Mouse (Mus musculus): ENCODE measurements around the gene Gipc3. TPM values are rescaled to one million over a fixed set of nuclear protein-coding genes. Genes with fewer than 3 reads are reported as not detected.

The Gipc3 gene
- polyA plus RNA-seq, 2 experiments, result 0.01 TPM; not detected in 1

DNA sequence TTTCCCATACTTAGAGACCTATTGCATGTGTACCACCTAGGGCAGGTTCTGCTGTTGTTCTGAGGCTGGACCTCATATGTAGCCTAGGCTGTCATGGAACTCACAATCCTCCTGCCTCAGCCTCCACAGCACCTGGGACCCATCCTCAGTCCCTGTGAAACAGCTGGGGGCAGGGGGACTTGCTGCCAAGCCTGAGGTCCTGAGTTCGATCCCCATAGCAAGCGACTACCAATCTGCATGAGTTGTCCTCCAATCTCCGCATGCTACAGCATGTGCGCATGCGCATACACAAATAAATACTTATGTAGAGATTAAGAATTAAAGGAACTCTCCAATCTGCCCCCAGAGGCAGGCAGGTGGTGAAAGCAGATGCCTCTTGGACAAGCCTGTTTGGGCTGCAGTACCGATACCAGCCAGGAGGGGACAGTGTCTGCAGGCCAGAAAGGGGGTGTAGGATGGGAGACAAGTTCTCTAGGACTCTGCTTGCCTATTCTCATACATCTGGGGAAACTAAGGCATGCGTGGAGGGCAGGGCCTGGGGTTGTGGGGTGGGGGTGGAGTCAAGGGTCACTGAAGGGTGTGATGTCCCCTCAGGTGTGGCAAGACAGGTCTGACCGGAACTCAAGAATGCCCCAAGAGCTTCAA lies 55.4 kb downstream of the Gipc3 start:
- peaks cover 21% of the 10 kb centered on the region for H3K27me3 ChIP-seq (ENCODE audit: control insufficient read depth, insufficient read depth, low read length)
- ATAC-seq (ENCODE audit: insufficient read depth), result no peak

DNA sequence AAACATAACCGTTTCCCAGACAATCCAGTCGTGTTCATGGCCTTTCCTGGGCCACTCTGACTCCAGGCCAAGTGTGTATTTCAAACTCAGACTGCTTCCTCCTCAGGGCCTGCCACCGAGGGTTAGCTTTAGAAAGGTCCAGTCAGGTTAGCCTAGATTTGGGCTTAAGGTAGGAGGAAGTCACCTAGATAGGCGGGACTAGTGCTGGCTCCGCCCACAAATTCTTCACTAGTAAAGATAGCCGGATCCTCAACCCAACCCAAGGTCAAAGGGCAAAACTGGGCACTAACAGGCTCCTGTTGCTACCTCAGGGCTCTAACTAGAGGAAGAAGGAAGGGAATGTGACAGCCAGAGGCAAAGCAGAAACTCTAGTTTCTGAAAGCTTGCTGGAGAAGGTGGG lies 56.5 kb downstream of the Gipc3 start:
- H3K9me3 ChIP-seq (ENCODE audit: control insufficient read depth, low read length), result no peaks in the 10 kb centered on the region
- no peak for DNase-seq (ENCODE audit: low read depth in 3 of 3, low spot score in 3 of 3)
- 31% methylated on average over 6 of the region's 6 CpGs for WGBS (ENCODE audit: insufficient replicate concordance)
- H3K27ac ChIP-seq, result no peak overlapping the region
- peaks cover 7 to 13% of the 10 kb centered on the region in 2 experiments; a peak in 2 of 4 replicates for H3K4me1 ChIP-seq (replicated peaks; ENCODE audit: control insufficient read depth in 2 of 2, insufficient read depth in 2 of 2, low read length in 1 of 2)
- no peak overlapping the region for H3K9ac ChIP-seq (replicated peaks)
- H3K27me3 ChIP-seq (ENCODE audit: control insufficient read depth, insufficient read depth, low read length), result peaks cover 21% of the 10 kb centered on the region
- H3K4me2 ChIP-seq (ENCODE audit: low read depth), result peak overlapping the region; percentile 64
- no peak for ATAC-seq (ENCODE audit: insufficient read depth)
- TF ChIP-seq CTCF (IDR thresholded peaks at IDR 0.05; ENCODE audit: low read depth) (no peak), EP300 (IDR thresholded peaks at IDR 0.05; ENCODE audit: low read depth) (no peak)
- H3K36me3 ChIP-seq (replicated peaks; ENCODE audit: control insufficient read depth, insufficient read depth, low read depth), result no peaks in the 10 kb centered on the region
- no peak overlapping the region for H3K4me3 ChIP-seq (ENCODE audit: insufficient read depth in 1 of 2, low read depth in 2 of 2, low read length in 2 of 2)

More for the DNA sequence above, 55.4 kb downstream of the Gipc3 start:
- Histone ChIP-seq H3K27ac (no peak overlapping the region), H3K36me3 (replicated peaks; ENCODE audit: control insufficient read depth, insufficient read depth, low read depth) (no peaks in the 10 kb centered on the region), H3K4me2 (ENCODE audit: low read depth) (no peak overlapping the region), H3K9ac (replicated peaks) (no peak overlapping the region), H3K4me3 (ENCODE audit: insufficient read depth in 1 of 2, low read depth in 2 of 2, low read length in 2 of 2) (no peak overlapping the region), H3K4me1 (replicated peaks; ENCODE audit: control insufficient read depth in 2 of 2, insufficient read depth in 2 of 2, low read length in 1 of 2) (peaks cover 10 to 20% of the 10 kb centered on the region in 2 experiments; a peak in 3 of 4 replicates), H3K9me3 (ENCODE audit: control insufficient read depth, low read length) (no peaks in the 10 kb centered on the region)
- TF ChIP-seq CTCF (IDR thresholded peaks at IDR 0.05; ENCODE audit: low read depth) (peak; percentile 99), EP300 (IDR thresholded peaks at IDR 0.05; ENCODE audit: low read depth) (no peak)
- 57% methylated on average over 8 of the region's 8 CpGs for WGBS (ENCODE audit: insufficient replicate concordance)
- DNase-seq (ENCODE audit: low read depth in 3 of 3, low spot score in 3 of 3), result peak; percentile 49 to 62 (median 51)

DNA sequence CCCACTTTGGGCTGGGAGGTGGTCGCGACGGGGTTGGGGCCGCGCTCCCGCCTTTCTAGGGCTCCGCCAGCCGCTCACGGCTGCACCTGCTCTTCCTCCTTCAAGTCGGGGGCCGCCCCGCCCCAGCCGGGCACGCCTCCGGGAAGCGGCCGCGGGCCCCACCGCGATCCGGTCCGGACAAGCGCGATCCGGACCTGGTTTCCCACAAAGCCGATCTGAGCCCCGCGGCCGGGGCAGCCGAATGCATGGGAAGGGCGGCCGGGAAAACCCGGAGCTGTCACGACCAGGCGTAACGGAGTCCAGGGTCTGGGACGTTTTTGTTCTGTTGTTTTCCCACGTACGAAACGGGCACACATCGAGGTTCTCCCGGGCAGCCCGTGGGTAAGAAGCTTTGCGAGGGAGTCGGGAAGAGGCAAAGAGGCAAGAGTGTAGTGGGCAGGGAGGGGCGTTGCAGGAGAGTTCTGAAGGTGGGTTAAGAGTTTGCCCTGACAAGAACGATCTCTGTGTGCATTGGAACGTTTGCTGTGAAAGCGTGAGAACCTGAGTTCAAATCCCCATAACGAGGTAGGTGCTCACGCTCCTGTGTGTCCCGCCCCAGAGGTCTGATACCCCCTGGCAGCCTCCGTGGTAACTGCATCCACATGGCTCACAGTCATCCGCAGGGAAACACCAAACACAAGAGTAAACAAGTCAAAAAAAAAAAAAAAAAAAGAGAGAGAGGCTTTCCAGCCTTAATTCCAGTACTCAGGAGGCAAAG lies 57.2 kb downstream of the Gipc3 start:
- H3K4me1 ChIP-seq (replicated peaks; ENCODE audit: control insufficient read depth in 2 of 2, insufficient read depth in 2 of 2, low read length in 1 of 2), result peaks cover 5 to 8% of the 10 kb centered on the region in 2 experiments; a peak in 2 of 4 replicates
- no peaks in the 10 kb centered on the region for H3K36me3 ChIP-seq (replicated peaks; ENCODE audit: control insufficient read depth, insufficient read depth, low read depth)
- peak overlapping the region; percentile 64 for H3K4me2 ChIP-seq (ENCODE audit: low read depth)
- H3K27me3 ChIP-seq (ENCODE audit: control insufficient read depth, insufficient read depth, low read length), result peaks cover 24% of the 10 kb centered on the region
- DNase-seq (ENCODE audit: low read depth in 3 of 3, low spot score in 3 of 3) (peak; percentile 66 to 73 (median 72)), ATAC-seq (ENCODE audit: insufficient read depth) (peak; percentile 73)
- 2% methylated on average over 54 of the region's 54 CpGs for WGBS (ENCODE audit: insufficient replicate concordance)
- TF ChIP-seq CTCF (IDR thresholded peaks at IDR 0.05; ENCODE audit: low read depth) (no peak), EP300 (IDR thresholded peaks at IDR 0.05; ENCODE audit: low read depth) (peak; percentile 40; the same call in 1 of the 2 replicates)
- peak overlapping the region; percentile 21 for H3K9ac ChIP-seq (replicated peaks)
- no peak overlapping the region for H3K27ac ChIP-seq
- peak overlapping the region; percentile 35 to 58 for H3K4me3 ChIP-seq (ENCODE audit: insufficient read depth in 1 of 2, low read depth in 2 of 2, low read length in 2 of 2)
- H3K9me3 ChIP-seq (ENCODE audit: control insufficient read depth, low read length), result no peaks in the 10 kb centered on the region

Small RNAs within 50 kb of the gene (microRNA-seq; reads per million reads assigned to microRNA genes)
- gene Mir6913, result not detected

Other genes with a start within 250 kb of the Gipc3 start
Only the 30 nearest of the 33 such genes appear.
- 15.2 and 16.3 TPM in 2 replicates for gene Zbtb7a, start 208.0 kb downstream of the Gipc3 start, polyA plus RNA-seq (2012; rRNA removed)
- 25.1 and 30.8 TPM in 2 replicates for gene Zbtb7a, start 208.0 kb downstream of the Gipc3 start, polyA plus RNA-seq (2014; fragmentation: Nextera tagmentation; extraction: Ambion mirVana)
- 11.2 and 13.2 TPM in 2 replicates for gene Pias4, start 175.3 kb downstream of the Gipc3 start, polyA plus RNA-seq (2012; rRNA removed)
- 14.9 and 19.0 TPM in 2 replicates for gene Pias4, start 175.3 kb downstream of the Gipc3 start, polyA plus RNA-seq (2014; fragmentation: Nextera tagmentation; extraction: Ambion mirVana)
- gene Eef2, start 166.6 kb downstream of the Gipc3 start, polyA plus RNA-seq (2012; rRNA removed), result 476 and 570 TPM in 2 replicates
- 233 and 270 TPM in 2 replicates for gene Eef2, start 166.6 kb downstream of the Gipc3 start, polyA plus RNA-seq (2014; fragmentation: Nextera tagmentation; extraction: Ambion mirVana)
- gene Dapk3, start 160.3 kb downstream of the Gipc3 start, polyA plus RNA-seq (2012; rRNA removed), result 16.6 and 17.6 TPM in 2 replicates
- 13.0 and 16.5 TPM in 2 replicates for gene Dapk3, start 160.3 kb downstream of the Gipc3 start, polyA plus RNA-seq (2014; fragmentation: Nextera tagmentation; extraction: Ambion mirVana)
- not detected in 2 replicates for gene 4930442H23Rik, start 159.4 kb downstream of the Gipc3 start, polyA plus RNA-seq (2012; rRNA removed)
- gene 4930442H23Rik, start 159.4 kb downstream of the Gipc3 start, polyA plus RNA-seq (2014; fragmentation: Nextera tagmentation; extraction: Ambion mirVana), result not detected in 2 replicates
- gene Nmrk2, start 141.2 kb downstream of the Gipc3 start, polyA plus RNA-seq (2012; rRNA removed), result not detected in 2 replicates
- not detected in 2 replicates for gene Nmrk2, start 141.2 kb downstream of the Gipc3 start, polyA plus RNA-seq (2014; fragmentation: Nextera tagmentation; extraction: Ambion mirVana)
- gene Atcay, start 112.4 kb downstream of the Gipc3 start, polyA plus RNA-seq (2012; rRNA removed), result 0.01 and 0.14 TPM in 2 replicates
- not detected in 2 replicates for gene Atcay, start 112.4 kb downstream of the Gipc3 start, polyA plus RNA-seq (2014; fragmentation: Nextera tagmentation; extraction: Ambion mirVana)
- gene Zfr2, start 110.1 kb downstream of the Gipc3 start, polyA plus RNA-seq (2012; rRNA removed), result 0.39 and 0.46 TPM in 2 replicates
- 0.21 and 0.38 TPM in 2 replicates for gene Zfr2, start 110.1 kb downstream of the Gipc3 start, polyA plus RNA-seq (2014; fragmentation: Nextera tagmentation; extraction: Ambion mirVana)
- 0.74 and 1.1 TPM in 2 replicates for gene Matk, start 90.3 kb downstream of the Gipc3 start, polyA plus RNA-seq (2012; rRNA removed)
- gene Matk, start 90.3 kb downstream of the Gipc3 start, polyA plus RNA-seq (2014; fragmentation: Nextera tagmentation; extraction: Ambion mirVana), result 1.3 and 1.6 TPM in 2 replicates
- gene Mrpl54, start 76.3 kb downstream of the Gipc3 start, polyA plus RNA-seq (2012; rRNA removed), result 42.8 and 49.9 TPM in 2 replicates
- 113 and 120 TPM in 2 replicates for gene Mrpl54, start 76.3 kb downstream of the Gipc3 start, polyA plus RNA-seq (2014; fragmentation: Nextera tagmentation; extraction: Ambion mirVana)
- 14.3 and 14.6 TPM in 2 replicates for gene Apba3, start 76.3 kb downstream of the Gipc3 start, polyA plus RNA-seq (2012; rRNA removed)
- gene Apba3, start 76.3 kb downstream of the Gipc3 start, polyA plus RNA-seq (2014; fragmentation: Nextera tagmentation; extraction: Ambion mirVana), result 15.7 and 16.1 TPM in 2 replicates
- gene Tjp3, start 51.7 kb downstream of the Gipc3 start, polyA plus RNA-seq (2012; rRNA removed), result 0.38 and 0.40 TPM in 2 replicates
- gene Tjp3, start 51.7 kb downstream of the Gipc3 start, polyA plus RNA-seq (2014; fragmentation: Nextera tagmentation; extraction: Ambion mirVana), result 0.20 and 0.37 TPM in 2 replicates
- 12.8 and 13.1 TPM in 2 replicates for gene Pip5k1c, start 50.3 kb downstream of the Gipc3 start, polyA plus RNA-seq (2012; rRNA removed)
- gene Pip5k1c, start 50.3 kb downstream of the Gipc3 start, polyA plus RNA-seq (2014; fragmentation: Nextera tagmentation; extraction: Ambion mirVana), result 10.5 and 12.5 TPM in 2 replicates
- gene Cactin, start 22.2 kb downstream of the Gipc3 start, polyA plus RNA-seq (2012; rRNA removed), result 20.8 and 24.3 TPM in 2 replicates
- gene Cactin, start 22.2 kb downstream of the Gipc3 start, polyA plus RNA-seq (2014; fragmentation: Nextera tagmentation; extraction: Ambion mirVana), result 12.1 and 16.6 TPM in 2 replicates
- 2.4 and 3.1 TPM in 2 replicates for gene Tbxa2r, start 14.5 kb downstream of the Gipc3 start, polyA plus RNA-seq (2012; rRNA removed)
- 1.9 and 3.3 TPM in 2 replicates for gene Tbxa2r, start 14.5 kb downstream of the Gipc3 start, polyA plus RNA-seq (2014; fragmentation: Nextera tagmentation; extraction: Ambion mirVana)
- gene Hmg20b, start 7.2 kb upstream of the Gipc3 start, polyA plus RNA-seq (2012; rRNA removed), result 20.6 and 24.9 TPM in 2 replicates
- 20.3 and 23.7 TPM in 2 replicates for gene Hmg20b, start 7.2 kb upstream of the Gipc3 start, polyA plus RNA-seq (2014; fragmentation: Nextera tagmentation; extraction: Ambion mirVana)
- gene Mfsd12, start 14.2 kb upstream of the Gipc3 start, polyA plus RNA-seq (2012; rRNA removed), result 8.4 and 9.3 TPM in 2 replicates
- gene Mfsd12, start 14.2 kb upstream of the Gipc3 start, polyA plus RNA-seq (2014; fragmentation: Nextera tagmentation; extraction: Ambion mirVana), result 6.1 and 8.3 TPM in 2 replicates
- gene 4930404N11Rik, start 22.6 kb upstream of the Gipc3 start, polyA plus RNA-seq (2012; rRNA removed), result 0.55 and 0.78 TPM in 2 replicates
- 0.44 and 0.60 TPM in 2 replicates for gene 4930404N11Rik, start 22.6 kb upstream of the Gipc3 start, polyA plus RNA-seq (2014; fragmentation: Nextera tagmentation; extraction: Ambion mirVana)
- gene Fzr1, start 35.2 kb upstream of the Gipc3 start, polyA plus RNA-seq (2012; rRNA removed), result 73.1 and 86.2 TPM in 2 replicates
- gene Fzr1, start 35.2 kb upstream of the Gipc3 start, polyA plus RNA-seq (2014; fragmentation: Nextera tagmentation; extraction: Ambion mirVana), result 80.5 and 85.2 TPM in 2 replicates
- gene Dohh, start 41.2 kb upstream of the Gipc3 start, polyA plus RNA-seq (2012; rRNA removed), result 29.8 and 32.2 TPM in 2 replicates
- gene Dohh, start 41.2 kb upstream of the Gipc3 start, polyA plus RNA-seq (2014; fragmentation: Nextera tagmentation; extraction: Ambion mirVana), result 35.0 and 39.7 TPM in 2 replicates
- gene Gm48551, start 41.2 kb upstream of the Gipc3 start, polyA plus RNA-seq (2012; rRNA removed), result 1.0 and 1.7 TPM in 2 replicates
- gene Gm48551, start 41.2 kb upstream of the Gipc3 start, polyA plus RNA-seq (2014; fragmentation: Nextera tagmentation; extraction: Ambion mirVana), result 0.37 and 0.47 TPM in 2 replicates
- gene Gm48552, start 45.7 kb upstream of the Gipc3 start, polyA plus RNA-seq (2012; rRNA removed), result 0.78 and 0.90 TPM in 2 replicates
- 0.21 and 0.36 TPM in 2 replicates for gene Gm48552, start 45.7 kb upstream of the Gipc3 start, polyA plus RNA-seq (2014; fragmentation: Nextera tagmentation; extraction: Ambion mirVana)
- 1.6 and 1.9 TPM in 2 replicates for gene Smim24, start 49.8 kb upstream of the Gipc3 start, polyA plus RNA-seq (2012; rRNA removed)
- 1.7 and 1.8 TPM in 2 replicates for gene Smim24, start 49.8 kb upstream of the Gipc3 start, polyA plus RNA-seq (2014; fragmentation: Nextera tagmentation; extraction: Ambion mirVana)
- 1.2 and 1.3 TPM in 2 replicates for gene Nfic, start 112.4 kb upstream of the Gipc3 start, polyA plus RNA-seq (2012; rRNA removed)
- 4.6 and 7.3 TPM in 2 replicates for gene Nfic, start 112.4 kb upstream of the Gipc3 start, polyA plus RNA-seq (2014; fragmentation: Nextera tagmentation; extraction: Ambion mirVana)
- gene Celf5, start 139.4 kb upstream of the Gipc3 start, polyA plus RNA-seq (2012; rRNA removed), result 0.02 and 0.32 TPM in 2 replicates
- not detected in 2 replicates for gene Celf5, start 139.4 kb upstream of the Gipc3 start, polyA plus RNA-seq (2014; fragmentation: Nextera tagmentation; extraction: Ambion mirVana)
- 55.7 and 71.3 TPM in 2 replicates for gene Ncln, start 153.1 kb upstream of the Gipc3 start, polyA plus RNA-seq (2012; rRNA removed)
- 23.7 and 29.4 TPM in 2 replicates for gene Ncln, start 153.1 kb upstream of the Gipc3 start, polyA plus RNA-seq (2014; fragmentation: Nextera tagmentation; extraction: Ambion mirVana)
- gene S1pr4, start 156.9 kb upstream of the Gipc3 start, polyA plus RNA-seq (2012; rRNA removed), result 1.5 and 1.8 TPM in 2 replicates
- 1.4 and 1.5 TPM in 2 replicates for gene S1pr4, start 156.9 kb upstream of the Gipc3 start, polyA plus RNA-seq (2014; fragmentation: Nextera tagmentation; extraction: Ambion mirVana)
- 4.2 and 4.6 TPM in 2 replicates for gene Gna15, start 181.0 kb upstream of the Gipc3 start, polyA plus RNA-seq (2012; rRNA removed)
- 3.2 and 4.7 TPM in 2 replicates for gene Gna15, start 181.0 kb upstream of the Gipc3 start, polyA plus RNA-seq (2014; fragmentation: Nextera tagmentation; extraction: Ambion mirVana)
- gene Gna11, start 201.9 kb upstream of the Gipc3 start, polyA plus RNA-seq (2012; rRNA removed), result 14.8 and 17.0 TPM in 2 replicates
- gene Gna11, start 201.9 kb upstream of the Gipc3 start, polyA plus RNA-seq (2014; fragmentation: Nextera tagmentation; extraction: Ambion mirVana), result 17.3 and 17.4 TPM in 2 replicates
- 113 and 134 TPM in 2 replicates for gene Aes, start 216.2 kb upstream of the Gipc3 start, polyA plus RNA-seq (2012; rRNA removed)
- 139 and 156 TPM in 2 replicates for gene Aes, start 216.2 kb upstream of the Gipc3 start, polyA plus RNA-seq (2014; fragmentation: Nextera tagmentation; extraction: Ambion mirVana)

All from liver, embryonic 14.5 days (tissue).